Mouse (Mus musculus): ENCODE measurements around the gene Gm21149. TPM values are rescaled to one million over a fixed set of nuclear protein-coding genes. Genes with fewer than 3 reads are reported as not detected.
"Not testable (repeated sequence)": the region's sequence is repeated elsewhere in the genome, so short reads cannot be mapped to it uniquely, and the experiment has no call there.

The Gm21149 gene
- total RNA-seq (2021): not detected

GRCm38 (mm10) chr5:15476423-15476822, at the start of gene Gm21149:
Gm21149 (minus strand) TSS chr5:15476523.
- not testable (repeated sequence) for DNase-seq

GRCm38 (mm10) chr5:15522470-15522869, 46.1 kb upstream of the Gm21149 start:
- DNase-seq: peak; percentile 11

DNA sequence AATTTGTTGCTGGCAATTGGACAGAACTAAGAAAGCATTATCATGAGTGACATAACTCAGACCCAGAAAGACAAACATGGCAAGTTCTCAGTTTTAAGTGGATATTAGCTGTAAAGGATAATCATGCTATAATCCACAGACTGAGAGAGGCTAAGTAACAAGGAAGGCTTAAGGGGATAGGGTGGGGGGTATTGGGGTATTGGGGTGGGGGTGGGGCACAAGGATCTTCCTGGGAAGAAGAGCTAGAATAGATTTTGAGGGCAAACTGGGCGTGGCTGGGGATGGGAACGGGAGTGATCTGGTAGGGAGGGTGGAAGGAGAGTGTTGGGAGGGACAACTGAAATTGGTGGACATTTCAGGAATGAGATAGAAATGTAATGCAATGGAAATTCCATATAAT, 45.7 kb upstream of the Gm21149 start:
- DNase-seq: not testable (repeated sequence)

DNA sequence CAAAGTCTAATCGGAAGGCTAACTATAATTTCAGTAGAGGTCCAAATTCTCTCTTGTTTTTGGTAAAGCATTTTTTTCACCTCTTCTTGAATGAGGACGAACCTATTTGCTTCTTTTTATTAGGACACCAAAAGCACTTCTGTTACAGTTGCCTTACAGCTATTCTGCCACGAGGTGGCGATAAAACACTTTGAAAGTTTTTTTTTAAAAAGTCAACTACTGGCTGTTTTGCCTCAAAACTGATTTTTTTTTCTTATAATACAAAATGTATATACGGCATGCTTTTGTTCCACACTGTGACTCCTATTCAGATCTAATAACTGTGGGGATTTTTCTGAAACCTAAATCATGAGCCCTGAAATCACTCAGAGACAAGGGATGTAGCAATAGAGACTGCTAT, 44.1 kb upstream of the Gm21149 start:
- DNase-seq: peak; percentile 9

- not testable (repeated sequence) for DNase-seq
Measured at GRCm38 (mm10) chr5:15517150-15517549, 40.8 kb upstream of the Gm21149 start.

GRCm38 (mm10) chr5:15512236-15512635, 35.9 kb upstream of the Gm21149 start:
- not testable (repeated sequence) for DNase-seq

GRCm38 (mm10) chr5:15509911-15510310, 33.6 kb upstream of the Gm21149 start:
- not testable (repeated sequence) for DNase-seq

- DNase-seq: not testable (repeated sequence)
Measured at GRCm38 (mm10) chr5:15508460-15509451, 32.4 kb upstream of the Gm21149 start.

- not testable (repeated sequence) for DNase-seq
Measured at GRCm38 (mm10) chr5:15507757-15508459, 31.6 kb upstream of the Gm21149 start.

DNA sequence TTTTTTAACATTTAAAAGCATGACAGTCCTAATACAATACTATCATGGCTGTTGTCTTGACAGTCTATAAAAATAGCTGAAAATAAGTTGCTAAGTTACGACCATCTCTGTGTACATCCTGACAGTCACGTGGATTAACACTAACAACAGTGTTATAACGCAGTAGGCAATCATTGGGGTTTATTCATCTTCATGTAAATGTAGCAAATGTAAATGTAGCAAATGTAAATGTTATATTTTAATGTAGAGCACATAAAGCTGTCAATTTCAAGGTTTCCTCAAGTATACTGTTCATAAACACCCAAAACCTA, 30.9 kb upstream of the Gm21149 start:
- no peak for DNase-seq

DNA sequence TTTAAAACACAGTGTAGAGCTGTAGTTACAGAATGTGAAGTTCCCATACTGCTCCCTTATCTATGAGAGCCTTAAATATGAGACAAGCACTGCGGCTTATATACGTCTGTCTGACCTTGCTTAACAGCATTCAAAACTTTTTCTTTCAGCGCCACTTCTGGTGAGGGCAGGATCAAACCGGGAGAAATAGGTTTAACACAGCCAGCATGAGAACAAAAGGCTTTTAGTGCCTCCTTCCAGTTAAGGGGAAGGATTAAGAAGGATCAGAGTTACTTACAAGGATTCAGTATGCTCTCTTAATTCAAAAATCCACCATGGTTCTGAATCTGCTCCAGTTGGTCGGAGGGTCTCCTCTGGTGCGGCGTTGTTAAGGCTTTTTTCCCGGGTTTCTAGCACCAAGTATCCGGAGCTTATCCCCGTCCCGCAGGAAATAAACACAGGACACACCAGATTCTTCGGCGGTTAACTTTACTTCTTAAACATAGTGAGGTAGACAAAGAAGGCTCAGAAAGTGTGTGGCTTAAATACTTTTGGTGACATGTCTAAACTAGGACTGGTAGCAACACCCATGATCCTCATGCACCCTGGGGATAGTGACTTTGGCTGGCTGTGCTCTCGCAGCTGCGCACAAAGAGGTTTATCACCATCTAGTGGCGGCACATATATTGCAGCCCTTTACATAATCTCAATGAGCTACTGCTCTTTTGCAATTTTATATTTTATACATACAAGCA, 30.4 kb upstream of the Gm21149 start:
- peak; percentile 31 for DNase-seq

DNA sequence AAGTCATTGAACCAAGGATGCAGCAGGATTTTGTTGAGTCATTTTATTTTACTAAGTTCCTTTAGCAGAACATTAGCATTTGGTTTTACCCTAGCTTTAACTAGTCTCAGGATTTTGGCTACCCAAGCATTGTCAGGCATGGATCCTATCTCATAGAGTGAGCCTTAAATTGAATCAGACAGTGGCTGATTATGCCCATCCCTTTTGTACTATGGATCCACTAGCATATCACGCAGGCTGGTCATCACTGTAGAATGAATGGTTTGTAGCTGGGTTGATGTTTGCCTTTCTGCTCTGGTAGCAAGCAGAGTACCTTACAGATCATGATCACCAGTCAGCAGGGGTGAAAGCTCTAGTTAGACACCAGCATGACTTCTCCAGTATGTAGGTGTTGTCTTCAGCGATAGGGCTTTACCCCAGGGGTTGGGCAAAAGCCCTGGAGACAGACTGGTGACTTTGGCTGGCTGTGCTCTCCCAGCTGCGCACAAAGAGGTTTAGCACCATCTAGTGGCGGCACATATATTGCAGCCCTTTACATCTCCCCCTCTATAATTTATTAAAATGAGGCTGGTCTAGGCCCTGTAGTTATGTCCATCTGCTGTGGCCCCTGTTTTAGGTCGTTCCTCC, 22.6 kb upstream of the Gm21149 start:
- peak; percentile 48 for DNase-seq

GRCm38 (mm10) chr5:15498350-15498749, 22.0 kb upstream of the Gm21149 start:
- DNase-seq: not testable (repeated sequence)

DNA sequence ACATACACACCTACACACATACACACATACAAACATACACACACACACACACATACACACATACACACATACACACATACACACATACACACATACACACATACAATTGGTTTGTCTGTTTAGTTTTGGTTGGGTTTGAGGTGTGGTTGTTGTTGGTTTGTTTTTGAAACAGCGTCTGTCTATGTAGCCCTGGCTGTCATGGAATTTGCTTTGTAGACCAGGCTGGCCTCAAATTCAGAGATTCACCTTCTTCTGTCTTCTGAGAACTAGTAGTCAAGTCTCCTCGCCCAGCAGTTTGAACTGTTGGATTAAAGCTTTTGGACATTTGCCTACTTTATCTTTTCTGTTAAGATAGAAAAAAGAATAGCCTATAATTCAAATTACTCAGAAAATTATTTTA, 14.6 kb upstream of the Gm21149 start:
- not testable (repeated sequence) for DNase-seq

GRCm38 (mm10) chr5:15488743-15489142, 12.4 kb upstream of the Gm21149 start:
- DNase-seq: no peak

- not testable (repeated sequence) for DNase-seq
Measured at GRCm38 (mm10) chr5:15484616-15485015, 8.3 kb upstream of the Gm21149 start.

DNA sequence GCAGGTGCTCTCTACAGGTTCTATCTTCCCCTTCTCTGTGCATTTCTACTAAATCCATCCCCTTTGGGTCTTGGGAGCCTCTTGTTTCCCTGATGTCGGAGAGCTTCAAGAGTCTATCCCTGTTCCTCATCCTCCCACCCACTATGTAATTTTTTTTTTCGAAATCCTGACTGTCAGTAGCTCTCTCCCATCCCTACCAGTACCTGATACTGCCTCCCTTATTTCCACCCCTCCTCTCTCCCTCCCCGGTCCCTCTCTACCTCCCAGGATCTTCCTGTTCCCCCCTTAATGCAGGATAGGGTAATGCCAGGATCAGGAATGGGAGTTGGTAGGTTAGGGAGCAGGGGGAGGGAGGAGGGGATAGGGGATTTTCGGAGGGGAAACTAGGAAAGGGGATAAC, 7.3 kb upstream of the Gm21149 start:
- DNase-seq: not testable (repeated sequence)

- DNase-seq: peak; percentile 11
Measured at GRCm38 (mm10) chr5:15482815-15483214, 6.5 kb upstream of the Gm21149 start.

DNA sequence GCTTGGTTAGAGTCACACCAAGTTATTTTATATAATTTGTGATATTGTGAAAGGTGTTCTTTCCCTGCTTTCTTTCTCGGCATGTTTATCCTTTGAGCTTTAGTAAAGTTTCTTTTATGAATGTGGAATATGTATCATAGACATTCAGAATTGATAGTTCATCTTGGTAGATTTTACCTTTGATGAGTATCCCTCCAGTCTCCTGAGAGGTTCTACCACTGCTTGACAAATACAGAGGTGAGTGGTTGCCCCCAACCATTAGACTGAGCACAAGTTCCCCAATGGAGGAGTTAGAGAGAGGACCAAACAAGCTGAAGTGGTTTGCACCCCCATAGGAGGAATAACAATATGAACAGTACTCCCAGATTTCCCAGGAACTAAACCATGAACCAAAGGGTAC, 6.2 kb downstream of the Gm21149 start:
- not testable (repeated sequence) for DNase-seq

GRCm38 (mm10) chr5:15467768-15468167, 8.6 kb downstream of the Gm21149 start:
- not testable (repeated sequence) for DNase-seq

GRCm38 (mm10) chr5:15466218-15466617, 10.1 kb downstream of the Gm21149 start:
- DNase-seq: not testable (repeated sequence)

DNA sequence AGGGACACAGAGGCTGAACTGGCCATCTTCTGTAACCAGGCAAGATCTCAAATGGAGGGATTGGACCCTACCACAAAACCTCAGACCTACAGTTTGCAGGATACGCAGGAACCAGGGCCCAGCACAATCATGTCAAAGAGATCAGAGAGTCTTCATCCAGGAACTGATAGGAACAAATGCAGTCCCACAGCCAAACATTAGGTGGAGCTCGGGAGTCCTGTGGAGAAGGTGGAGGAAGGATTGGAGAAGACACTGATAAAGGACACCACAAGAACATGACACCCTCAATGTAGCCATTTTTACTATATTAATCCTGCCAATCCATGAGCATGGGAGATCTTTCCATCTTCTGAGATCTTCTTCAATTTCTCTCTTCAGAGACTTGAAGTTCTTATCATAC, 12.8 kb downstream of the Gm21149 start:
- peak; percentile 11 for DNase-seq

Measured in heart, postnatal 4 days (tissue).